Mouse (Mus musculus): ENCODE results near the gene Blcap. TPM values are rescaled to one million over a fixed set of nuclear protein-coding genes. Genes with fewer than 3 reads are reported as not detected.
"Not testable (repeated sequence)": the region's sequence is repeated elsewhere in the genome, so short reads cannot be mapped to it uniquely, and the experiment has no call there.

The Blcap gene
- polyA plus RNA-seq (2012; ENCODE audit: insufficient read depth, low replicate concordance) = 24.7 and 88.6 TPM in 2 replicates

- TF ChIP-seq FLI1 (IDR thresholded peaks at IDR 0.05; ENCODE audit: low read length) (no peak), GATA1 (IDR thresholded peaks at IDR 0.05; ENCODE audit: borderline replicate concordance, low read length) (no peak)
- peaks cover 24% of the 10 kb centered on the region for H3K27me3 ChIP-seq (replicated peaks)
- no peaks in the 10 kb centered on the region for H3K36me3 ChIP-seq (replicated peaks; ENCODE audit: low read length)
- no peaks in the 10 kb centered on the region for H3K9me3 ChIP-seq
- peak within 1 kb of the TSS; percentile 54 for H3K4me3 ChIP-seq (replicated peaks)
- H3K4me1 ChIP-seq = peaks cover 36% of the 10 kb centered on the region
Observed at GRCm38 (mm10) chr2:157571224-157571832, at the start of gene Blcap. Gene Blcap (minus strand): TSS chr2:157571274.

GRCm38 (mm10) chr2:157618393-157618792, 47.3 kb upstream of the Blcap start:
- H3K36me3 ChIP-seq (replicated peaks; ENCODE audit: low read length) = no peaks in the 10 kb centered on the region
- TF ChIP-seq FLI1 (IDR thresholded peaks at IDR 0.05; ENCODE audit: low read length) (no peak), GATA1 (IDR thresholded peaks at IDR 0.05; ENCODE audit: borderline replicate concordance, low read length) (no peak)
- no peak overlapping the region for H3K4me3 ChIP-seq (replicated peaks)
- H3K9me3 ChIP-seq = no peaks in the 10 kb centered on the region
- H3K27me3 ChIP-seq (replicated peaks) = peaks cover 57% of the 10 kb centered on the region
- H3K4me1 ChIP-seq = peaks cover 13% of the 10 kb centered on the region

GRCm38 (mm10) chr2:157613997-157614396, 42.9 kb upstream of the Blcap start:
- Histone ChIP-seq H3K4me1 (peaks cover 18% of the 10 kb centered on the region), H3K4me3 (replicated peaks) (no peak overlapping the region), H3K27me3 (replicated peaks) (peaks cover 90% of the 10 kb centered on the region), H3K9me3 (no peaks in the 10 kb centered on the region), H3K36me3 (replicated peaks; ENCODE audit: low read length) (no peaks in the 10 kb centered on the region)
- TF ChIP-seq GATA1 (IDR thresholded peaks at IDR 0.05; ENCODE audit: borderline replicate concordance, low read length) (no peak), FLI1 (IDR thresholded peaks at IDR 0.05; ENCODE audit: low read length) (no peak)

GRCm38 (mm10) chr2:157611735-157612134, 40.7 kb upstream of the Blcap start:
- TF ChIP-seq GATA1 (IDR thresholded peaks at IDR 0.05; ENCODE audit: borderline replicate concordance, low read length) = no peak
- no peak for TF ChIP-seq FLI1 (IDR thresholded peaks at IDR 0.05; ENCODE audit: low read length)
- peaks cover 88% of the 10 kb centered on the region for H3K27me3 ChIP-seq (replicated peaks)
- H3K36me3 ChIP-seq (replicated peaks; ENCODE audit: low read length) = no peaks in the 10 kb centered on the region
- H3K4me3 ChIP-seq (replicated peaks) = no peak overlapping the region
- no peaks in the 10 kb centered on the region for H3K9me3 ChIP-seq
- H3K4me1 ChIP-seq = peaks cover 12% of the 10 kb centered on the region

GRCm38 (mm10) chr2:157607542-157608236, 36.6 kb upstream of the Blcap start:
- Histone ChIP-seq H3K4me1 (peaks cover 12% of the 10 kb centered on the region; the same call in 1 of the 2 replicates), H3K9me3 (no peaks in the 10 kb centered on the region), H3K4me3 (replicated peaks) (no peak overlapping the region), H3K27me3 (replicated peaks) (peaks cover 81% of the 10 kb centered on the region), H3K36me3 (replicated peaks; ENCODE audit: low read length) (no peaks in the 10 kb centered on the region)
- TF ChIP-seq FLI1 (IDR thresholded peaks at IDR 0.05; ENCODE audit: low read length) (no peak), GATA1 (IDR thresholded peaks at IDR 0.05; ENCODE audit: borderline replicate concordance, low read length) (no peak)

- peaks cover 18% of the 10 kb centered on the region; the same call in 1 of the 2 replicates for H3K4me1 ChIP-seq
- H3K9me3 ChIP-seq = peaks cover under 1% of the 10 kb centered on the region; the same call in 1 of the 2 replicates
- H3K4me3 ChIP-seq (replicated peaks) = no peak overlapping the region
- peaks cover 75% of the 10 kb centered on the region for H3K27me3 ChIP-seq (replicated peaks)
- H3K36me3 ChIP-seq (replicated peaks; ENCODE audit: low read length) = no peaks in the 10 kb centered on the region
- TF ChIP-seq FLI1 (IDR thresholded peaks at IDR 0.05; ENCODE audit: low read length) = no peak
- TF ChIP-seq GATA1 (IDR thresholded peaks at IDR 0.05; ENCODE audit: borderline replicate concordance, low read length) = no peak
Observed at GRCm38 (mm10) chr2:157605025-157605675, 34.1 kb upstream of the Blcap start.

GRCm38 (mm10) chr2:157601435-157601839, 30.4 kb upstream of the Blcap start:
- H3K9me3 ChIP-seq = peaks cover 3% of the 10 kb centered on the region; the same call in 1 of the 2 replicates
- H3K27me3 ChIP-seq (replicated peaks) = peaks cover 60% of the 10 kb centered on the region
- H3K4me1 ChIP-seq = peaks cover 17% of the 10 kb centered on the region; the same call in 1 of the 2 replicates
- H3K36me3 ChIP-seq (replicated peaks; ENCODE audit: low read length) = no peaks in the 10 kb centered on the region
- H3K4me3 ChIP-seq (replicated peaks) = no peak overlapping the region
- TF ChIP-seq FLI1 (IDR thresholded peaks at IDR 0.05; ENCODE audit: low read length) (no peak), GATA1 (IDR thresholded peaks at IDR 0.05; ENCODE audit: borderline replicate concordance, low read length) (no peak)

GRCm38 (mm10) chr2:157596876-157597566, 25.9 kb upstream of the Blcap start:
- Histone ChIP-seq H3K4me1 (peaks cover 9% of the 10 kb centered on the region; the same call in 1 of the 2 replicates), H3K4me3 (replicated peaks) (no peak overlapping the region), H3K9me3 (peaks cover 3% of the 10 kb centered on the region; the same call in 1 of the 2 replicates), H3K36me3 (replicated peaks; ENCODE audit: low read length) (no peaks in the 10 kb centered on the region), H3K27me3 (replicated peaks) (peaks cover 47% of the 10 kb centered on the region)
- no peak for TF ChIP-seq FLI1 (IDR thresholded peaks at IDR 0.05; ENCODE audit: low read length)
- TF ChIP-seq GATA1 (IDR thresholded peaks at IDR 0.05; ENCODE audit: borderline replicate concordance, low read length) = no peak

- H3K27me3 ChIP-seq (replicated peaks) = peaks cover 15% of the 10 kb centered on the region
Observed at GRCm38 (mm10) chr2:157585351-157585750, 14.3 kb upstream of the Blcap start.

More at GRCm38 (mm10) chr2:157585351-157585750, 14.3 kb upstream of the Blcap start:
- H3K9me3 ChIP-seq; H3K4me1 ChIP-seq; H3K4me3 ChIP-seq (replicated peaks); H3K36me3 ChIP-seq (replicated peaks; ENCODE audit: low read length): not testable (repeated sequence)
